Mouse (Mus musculus) megakaryocyte, embryonic 14.5 days (primary cell): ENCODE results near the gene D130052B06Rik.

Experiments used
- FLI1 ChIP-seq: IDR thresholded peaks from 2 replicates; pipeline ENCODE4 v1.6.1; 2012; ENCODE audit warnings: low read length, inconsistent platforms, mixed read lengths
- GATA1 ChIP-seq: IDR thresholded peaks from 3 replicates; pipeline ENCODE4 v1.6.1; 2012; ENCODE audit warnings: mixed read lengths, low read length, inconsistent platforms, borderline replicate concordance

DNA sequence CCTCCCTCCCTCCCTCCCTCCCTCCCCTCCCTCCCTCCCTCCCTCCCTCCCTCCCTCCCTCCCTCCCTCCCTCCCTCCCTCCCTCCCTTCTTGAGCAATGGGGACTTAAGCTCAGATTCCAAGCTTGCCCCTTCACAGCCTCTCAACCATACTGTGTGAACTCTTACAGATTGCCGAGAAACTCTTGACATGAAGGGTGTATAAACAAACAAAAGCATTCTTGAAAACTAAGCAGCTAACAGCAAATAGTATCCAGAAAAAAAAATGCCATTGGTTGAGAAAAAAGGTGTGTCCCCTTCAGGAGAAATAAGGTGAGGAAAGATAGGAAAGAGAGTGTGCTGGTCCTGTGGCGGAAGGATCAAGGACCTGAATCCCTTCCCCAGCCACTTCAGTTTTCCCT, 4.1 kb downstream of the D130052B06Rik start:
- TF ChIP-seq GATA1 (no peak), FLI1 (no peak)
